Mouse (Mus musculus) adrenal gland, adult 8-10 months (tissue): ENCODE measurements around the gene Ankrd23. TPM values are rescaled to one million over a fixed set of nuclear protein-coding genes. Genes with fewer than 3 reads are reported as not detected.

Source experiments
- DNase-seq: peaks from one replicate; pipeline ENCODE4 v3.0.0; 2022
- total RNA-seq, 4 experiments: library from RNA; stranded (reverse); gene quantifications; 2 replicates each; pipeline ENCODE4 v1.2.4; 2022

Gene Ankrd23
- total RNA-seq, 4 experiments from 2014 or later, result 6.8 to 18.1 (median 11.3) TPM

DNA sequence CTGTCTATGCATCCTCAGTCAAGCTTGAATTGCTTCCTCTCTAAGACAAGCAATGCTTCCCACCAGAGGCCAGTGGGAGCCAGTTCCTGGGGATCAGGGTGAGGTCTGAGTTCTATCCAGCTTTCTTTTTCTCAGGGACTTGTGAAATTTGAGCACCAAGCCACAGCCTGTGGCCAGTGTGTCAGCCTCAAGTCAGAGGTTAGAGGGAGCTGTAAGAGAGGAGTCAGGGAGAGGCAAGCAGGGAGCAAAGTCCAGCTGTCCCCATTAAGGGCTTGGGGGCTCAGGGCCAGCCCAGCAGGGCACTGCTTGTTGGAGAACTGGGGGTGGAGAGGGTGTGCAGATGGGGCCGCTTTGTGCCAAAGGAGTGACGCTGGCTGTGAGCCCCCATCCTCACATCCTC lies 26.5 kb upstream of the Ankrd23 start:
- no peak for DNase-seq

DNA sequence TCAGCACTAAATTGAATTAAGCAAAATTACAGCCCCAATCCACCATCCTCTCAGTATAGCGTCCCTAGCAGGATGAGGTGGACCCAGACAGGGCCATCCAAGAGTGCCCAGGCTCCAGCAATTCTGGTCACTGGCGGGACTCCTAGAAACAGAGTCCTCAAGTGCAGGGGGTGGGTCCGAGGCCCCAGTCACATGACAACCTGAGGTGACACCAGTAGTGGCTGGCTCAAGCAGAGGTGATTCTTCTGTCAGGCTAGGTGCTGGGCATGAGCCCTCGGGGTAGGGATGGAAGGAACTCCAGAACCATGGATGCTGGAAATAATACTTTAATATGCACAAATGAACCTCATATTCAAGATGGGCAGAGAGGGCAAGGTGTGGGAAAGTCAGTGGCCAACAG lies 25.7 kb upstream of the Ankrd23 start:
- no peak for DNase-seq

DNA sequence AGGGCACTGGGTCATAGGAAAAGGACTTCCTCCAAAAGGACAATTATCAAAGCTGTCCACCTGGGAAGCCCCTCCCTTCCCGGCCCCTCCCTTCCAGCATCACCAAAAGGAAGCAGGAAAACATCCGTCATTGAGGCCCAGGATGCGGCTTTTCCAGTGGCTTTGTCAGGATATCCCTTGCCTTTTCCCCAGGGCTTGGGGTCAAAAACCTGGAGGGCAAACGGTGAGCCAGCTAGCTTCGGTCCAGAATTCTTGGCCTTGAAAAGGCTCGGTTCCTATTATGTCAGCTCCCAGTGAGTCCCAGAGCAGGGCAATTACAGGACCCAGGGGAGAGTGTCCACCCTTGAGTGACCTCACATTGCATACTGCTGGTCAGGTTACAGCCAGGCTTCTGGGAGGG lies 24.2 kb upstream of the Ankrd23 start:
- DNase-seq, result peak; percentile 67

DNA sequence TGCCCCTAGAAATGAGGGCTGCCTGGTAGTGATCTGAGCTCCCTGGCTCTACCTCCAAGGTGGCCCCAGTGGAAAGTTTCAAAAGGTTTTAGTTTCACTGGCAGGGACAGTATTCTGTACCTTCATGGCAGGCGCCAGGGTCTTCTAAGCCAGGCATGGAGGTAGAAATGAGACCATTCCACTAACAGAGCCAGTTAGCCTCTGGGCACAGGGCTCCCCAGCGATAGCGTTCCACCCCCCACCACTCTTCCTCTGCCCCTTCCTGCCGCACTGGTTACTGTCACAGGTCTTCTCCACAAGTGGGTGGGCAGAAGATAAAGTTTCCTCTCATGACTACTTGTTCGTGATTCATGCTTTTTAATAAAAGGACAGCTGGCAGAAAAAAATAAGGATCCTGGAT lies 23.2 kb upstream of the Ankrd23 start:
- DNase-seq, result no peak

DNA sequence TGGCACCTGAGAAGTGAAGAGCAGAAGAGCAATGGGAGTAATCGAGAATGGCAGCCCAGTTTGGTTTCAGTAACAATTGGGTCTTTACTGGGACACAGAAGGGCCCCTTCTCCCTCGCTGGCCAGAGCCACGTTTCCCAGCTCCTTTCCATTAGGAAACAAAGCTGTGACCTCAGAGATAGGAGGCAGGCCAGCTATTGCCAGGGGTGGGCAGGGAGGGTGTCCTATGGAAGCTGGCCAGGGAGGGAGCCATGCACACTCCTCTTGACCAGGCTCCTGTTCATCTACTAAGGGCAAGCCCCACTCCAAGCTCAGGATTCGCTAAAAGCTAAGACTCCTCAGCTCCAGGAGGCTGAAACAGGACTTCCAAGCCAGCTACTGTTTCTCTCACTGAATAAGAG lies 22.6 kb upstream of the Ankrd23 start:
- DNase-seq, result no peak

DNA sequence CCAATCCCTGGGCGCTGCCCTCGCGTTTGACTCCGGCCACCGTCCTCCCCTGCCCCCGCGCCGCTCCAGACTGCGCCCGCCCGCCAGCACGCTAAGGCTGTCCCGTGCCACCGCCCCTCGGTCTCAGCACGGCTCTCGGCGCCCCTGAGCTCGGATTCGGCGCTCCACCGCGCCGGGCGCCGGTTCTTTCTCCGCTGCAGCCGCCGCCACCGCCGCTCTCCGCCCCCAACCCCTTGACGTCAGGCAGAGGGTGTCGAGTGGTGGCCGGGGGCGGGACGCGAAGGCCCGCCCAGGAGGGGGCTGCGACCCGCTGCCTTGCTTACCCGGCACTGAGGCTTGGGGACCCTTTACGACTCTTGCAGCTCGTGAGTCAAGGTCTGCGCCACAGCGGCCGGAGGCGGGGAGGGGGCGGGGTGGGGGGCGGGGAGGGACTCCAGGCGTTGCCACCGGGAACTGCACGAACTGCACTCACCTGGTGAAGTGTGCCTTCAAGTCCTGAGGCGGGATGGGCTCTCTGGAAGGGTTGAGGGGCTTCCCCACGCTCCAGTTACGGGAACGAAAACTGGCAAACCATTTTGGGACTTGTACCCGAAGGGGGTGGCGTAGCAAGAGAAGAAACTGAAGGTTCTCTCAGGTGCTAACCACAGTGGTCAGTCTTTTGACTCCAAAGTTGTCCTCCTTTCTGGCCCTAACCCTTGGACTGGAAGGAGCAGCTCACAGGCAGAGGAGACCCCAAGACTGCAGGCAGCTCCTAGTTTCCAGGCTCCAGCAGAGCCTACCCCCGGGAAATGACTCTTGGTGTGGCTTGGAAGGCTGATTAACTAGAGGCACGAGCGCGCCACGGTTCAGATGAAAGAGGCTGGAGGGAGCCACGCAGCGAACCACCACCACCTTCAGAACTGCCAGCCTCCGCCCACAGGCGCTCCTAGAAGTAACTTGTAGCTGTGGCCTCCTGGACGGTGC lies 21.6 kb upstream of the Ankrd23 start, which contains the start of gene Sema4c:
Gene Sema4c, minus strand, starts transcription at position 319 of the 963 bp plus-strand sequence.
- DNase-seq, result peak; percentile 57

DNA sequence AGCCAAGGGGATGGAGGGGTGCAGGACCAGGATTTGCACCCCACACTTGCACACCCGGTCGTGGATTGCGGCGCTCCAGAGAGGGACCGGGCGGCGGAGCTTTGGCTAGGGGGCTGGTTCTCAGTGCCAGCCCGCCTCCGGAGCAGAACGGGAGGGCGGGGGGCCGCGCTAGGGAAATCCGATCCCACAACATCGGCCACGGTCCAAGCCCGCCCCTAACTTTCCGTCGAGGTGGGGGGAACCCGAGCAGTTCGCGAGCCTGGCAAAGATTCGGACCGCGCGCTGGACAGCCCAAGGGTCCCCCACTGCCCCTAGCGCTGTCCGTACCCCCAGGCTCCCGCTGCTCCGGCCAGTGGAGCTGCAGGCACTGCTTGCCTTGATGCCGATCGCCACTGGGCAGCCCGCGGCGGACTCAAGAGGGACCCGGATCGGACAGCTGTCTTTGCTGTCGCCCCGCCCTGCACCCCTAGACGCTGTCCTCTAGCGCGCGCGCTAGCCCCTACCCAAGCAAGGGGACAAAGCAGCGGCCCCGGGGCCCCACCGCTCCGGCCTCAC lies 20.9 kb upstream of the Ankrd23 start:
- DNase-seq, result peak; percentile 76

DNA sequence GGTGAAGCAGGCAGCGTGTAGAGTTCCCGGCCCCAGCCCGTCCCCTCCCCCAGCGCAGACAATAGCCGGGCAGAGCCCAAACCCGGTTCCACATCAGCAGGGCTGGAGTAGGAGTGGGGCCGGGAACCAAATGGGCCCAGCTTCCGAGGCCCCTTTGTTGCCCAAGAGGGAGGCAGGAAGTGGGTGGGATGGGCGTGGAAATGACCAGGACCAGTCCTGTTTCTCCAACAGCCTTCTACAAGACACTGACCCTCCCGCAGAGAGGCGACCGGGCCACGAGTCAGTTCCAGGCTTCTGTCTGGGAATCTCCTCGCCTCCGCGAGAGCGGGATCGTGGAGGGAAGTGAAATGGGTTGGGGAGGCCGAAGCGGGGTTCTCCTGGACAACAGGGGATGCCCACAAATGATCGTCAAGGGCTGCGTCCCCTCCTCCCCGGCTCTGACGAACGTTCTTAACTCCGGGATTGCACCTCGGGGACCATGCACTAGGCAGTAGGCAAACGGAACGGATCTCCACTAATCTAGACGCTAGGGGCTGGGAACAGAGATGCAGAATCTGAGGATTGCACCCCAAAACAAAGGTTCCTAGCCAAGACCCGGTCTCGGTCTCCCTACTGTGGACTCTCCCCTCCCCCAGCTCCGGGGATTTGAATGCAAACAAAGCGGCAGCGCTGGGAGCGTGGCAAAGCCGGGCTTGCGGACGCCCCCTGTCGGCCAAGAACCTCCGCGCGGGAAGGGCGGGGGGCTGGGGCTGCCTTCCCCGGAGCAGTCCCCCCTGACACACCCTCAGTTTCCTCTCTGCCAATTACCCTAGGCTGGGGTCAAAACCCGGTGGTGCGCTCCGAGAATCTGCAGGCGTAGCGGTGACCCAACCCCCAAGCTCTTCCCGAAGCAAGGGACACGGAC lies 20.1 kb upstream of the Ankrd23 start:
- peak; percentile 86 for DNase-seq

DNA sequence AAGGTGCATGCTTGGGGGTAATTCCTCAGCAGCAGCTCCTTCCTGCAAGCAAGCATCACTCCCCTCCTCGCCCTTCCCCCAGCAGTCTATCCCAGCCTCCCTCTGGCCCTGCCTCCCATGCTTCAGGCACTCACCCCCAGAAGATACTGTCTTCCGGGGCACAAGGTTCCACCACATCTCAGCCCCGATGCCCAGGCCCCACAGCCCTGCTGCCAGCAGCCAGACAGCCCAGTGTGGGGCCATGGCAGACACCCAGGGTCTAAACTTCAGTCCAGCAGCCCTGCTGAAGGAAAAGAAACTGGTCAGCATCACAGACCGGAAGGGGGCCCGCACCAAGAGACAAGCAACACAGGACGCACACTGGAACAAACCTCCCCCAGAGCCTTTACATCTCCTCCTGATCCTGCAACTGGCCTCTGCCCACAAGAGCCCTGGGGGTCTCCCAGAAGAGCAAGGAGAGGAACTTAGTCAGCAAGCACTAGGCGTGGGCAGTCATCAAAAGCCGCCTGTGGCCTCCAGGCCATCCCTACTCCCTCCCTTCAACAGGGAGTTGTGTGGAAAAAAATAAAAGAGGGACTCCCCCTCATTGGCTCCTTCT lies 19.2 kb upstream of the Ankrd23 start:
- no peak for DNase-seq

DNA sequence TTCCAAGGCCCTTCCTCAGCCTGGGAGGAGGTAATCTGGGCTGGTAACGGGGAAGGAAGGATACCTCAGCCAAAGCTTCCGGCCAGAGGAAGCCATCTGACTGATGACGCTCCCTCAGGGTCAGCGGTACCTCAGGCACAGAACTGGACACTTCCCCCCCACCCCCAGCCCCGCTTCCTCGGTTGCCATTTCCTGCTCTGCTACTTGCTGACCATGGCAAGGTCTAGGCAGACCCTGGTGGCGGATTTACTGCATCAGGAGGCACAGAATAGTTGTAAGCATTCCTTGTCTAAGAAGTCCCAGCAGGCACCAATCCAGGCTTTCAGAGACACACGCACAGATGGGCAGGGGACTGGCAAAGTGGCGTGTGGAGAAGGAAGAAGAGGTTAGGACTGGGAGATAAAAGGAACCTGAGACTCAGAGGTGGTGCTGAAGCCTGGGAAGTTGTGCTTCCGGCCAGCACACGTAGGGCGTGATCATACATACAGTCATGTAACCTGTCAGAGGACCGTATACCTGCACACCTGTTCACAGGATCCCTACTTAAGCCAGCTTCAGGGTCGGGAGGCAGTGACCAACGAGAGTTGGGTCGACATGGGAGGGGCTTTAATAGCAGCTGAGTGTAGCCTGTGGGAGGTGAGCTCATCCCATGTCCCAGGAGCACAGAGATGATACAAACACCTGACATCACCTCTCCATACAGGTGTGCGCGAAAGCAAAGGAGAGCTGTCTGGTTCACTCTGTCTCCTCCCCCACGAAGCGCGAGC lies 18.1 kb upstream of the Ankrd23 start:
- DNase-seq, result no peak

DNA sequence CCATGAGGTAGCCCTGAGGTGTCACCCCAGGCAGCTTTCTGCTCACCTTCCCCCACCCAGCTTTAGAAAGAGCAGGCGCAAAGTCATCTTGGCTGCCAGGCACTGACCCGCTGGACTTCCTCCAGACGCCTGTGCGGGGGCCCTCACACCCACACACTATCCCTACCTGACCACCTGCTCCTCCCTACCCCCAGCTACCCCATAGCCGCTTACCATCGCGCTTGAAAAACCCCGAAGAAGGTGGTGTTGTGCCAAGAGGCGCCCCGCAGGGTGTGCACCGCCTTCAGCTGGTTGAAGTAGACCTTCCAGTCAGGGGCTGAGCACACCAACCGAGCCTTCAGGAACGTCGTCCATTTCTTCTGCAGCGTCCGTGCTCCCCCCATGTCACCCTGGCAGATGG lies 15.8 kb upstream of the Ankrd23 start:
- no peak for DNase-seq

DNA sequence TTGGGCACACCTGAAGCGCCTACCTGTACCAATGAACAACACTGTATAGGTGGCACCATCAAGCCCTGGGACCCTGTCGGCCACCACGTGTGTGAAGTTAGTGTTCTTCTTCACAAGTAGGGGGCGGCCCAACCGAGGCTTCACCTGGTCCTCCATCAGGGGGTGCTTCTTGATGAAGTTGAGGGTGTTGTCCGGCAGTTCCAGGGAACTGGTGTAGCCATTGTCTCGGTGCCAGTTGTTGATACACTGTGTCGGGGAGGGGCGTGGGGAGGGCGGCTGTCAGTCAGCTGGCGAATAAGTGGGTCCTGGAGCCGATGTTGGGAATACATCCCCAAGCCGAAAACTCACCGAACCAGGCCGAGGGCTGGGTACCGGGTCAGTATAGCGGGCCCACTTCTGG lies 15.2 kb upstream of the Ankrd23 start:
- DNase-seq, result no peak

DNA sequence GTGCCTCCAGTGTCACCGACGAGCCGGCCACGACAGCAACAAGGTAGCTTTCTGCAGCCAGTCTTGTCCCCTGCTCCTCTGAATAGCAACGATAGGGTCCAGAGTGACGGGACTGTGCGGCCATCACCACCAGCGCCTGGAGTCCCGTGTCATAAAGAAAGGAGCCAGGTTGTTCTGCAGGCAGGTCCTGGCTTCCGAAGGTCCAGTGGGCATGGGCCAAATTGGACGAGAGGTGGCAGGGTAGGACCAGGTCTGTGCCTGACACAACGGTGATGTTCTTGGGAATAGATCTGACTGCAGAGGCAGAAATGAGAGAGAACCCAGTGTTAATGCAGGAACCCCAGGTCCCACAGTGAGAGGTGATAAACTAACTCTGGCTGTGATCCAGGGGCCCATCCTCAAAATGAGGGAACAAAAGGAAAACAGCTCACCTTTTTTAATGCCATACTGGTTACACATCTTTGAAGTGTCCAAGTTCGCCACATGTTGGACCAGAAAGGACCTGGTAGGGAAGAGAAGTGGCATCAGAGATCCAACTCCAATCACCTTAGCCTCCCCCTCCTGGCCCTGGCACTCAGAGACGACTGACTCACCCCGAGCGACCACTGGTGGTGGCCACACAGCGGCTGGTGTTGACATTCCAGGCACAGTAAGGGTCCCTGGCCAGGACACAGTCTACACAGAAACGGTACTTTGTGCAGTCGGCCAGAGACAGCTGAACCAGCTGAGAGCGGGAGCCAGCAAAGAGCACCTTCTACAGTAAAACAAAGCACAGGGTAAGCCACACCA lies 13.6 kb upstream of the Ankrd23 start:
- DNase-seq, result no peak

DNA sequence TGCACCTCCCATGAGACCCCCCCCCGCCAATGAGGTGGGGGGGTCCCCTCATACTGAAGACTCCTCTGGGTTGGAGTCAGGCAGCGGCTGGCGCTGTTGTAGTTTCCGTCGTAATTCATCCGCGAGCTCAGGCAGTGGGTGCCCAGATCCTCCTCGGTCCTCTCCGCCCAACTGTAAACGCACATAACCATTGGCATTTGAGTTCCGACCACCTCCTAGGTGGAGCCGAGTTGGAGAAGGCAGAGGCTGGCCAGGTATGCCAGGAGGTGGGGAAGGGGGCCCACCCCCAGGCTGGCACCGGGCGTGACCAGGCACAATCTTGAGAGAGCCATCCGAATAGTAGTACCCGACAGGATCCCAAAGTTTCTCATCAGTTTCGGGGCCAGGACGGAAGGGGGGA lies 12.8 kb upstream of the Ankrd23 start:
- DNase-seq, result no peak

DNA sequence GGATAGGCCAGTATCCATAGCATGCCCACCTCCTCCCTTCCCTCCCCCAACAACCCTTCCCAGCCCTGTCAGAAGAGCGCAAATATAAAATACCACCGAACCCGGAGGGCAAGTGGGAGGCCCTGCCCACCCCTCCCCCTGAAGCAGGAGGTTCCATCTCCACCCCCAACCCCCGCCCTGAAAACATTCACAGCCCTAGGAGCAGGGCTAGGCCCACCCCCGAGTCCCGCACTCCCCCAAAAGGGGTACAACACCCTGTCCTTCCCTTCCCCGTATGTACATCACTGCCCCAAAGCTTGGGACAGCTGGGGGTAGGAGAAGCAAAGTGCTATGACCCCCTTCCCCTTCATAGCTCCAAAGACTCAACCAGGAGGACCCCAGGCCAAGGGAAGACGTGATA lies 12.1 kb upstream of the Ankrd23 start:
- DNase-seq, result no peak

DNA sequence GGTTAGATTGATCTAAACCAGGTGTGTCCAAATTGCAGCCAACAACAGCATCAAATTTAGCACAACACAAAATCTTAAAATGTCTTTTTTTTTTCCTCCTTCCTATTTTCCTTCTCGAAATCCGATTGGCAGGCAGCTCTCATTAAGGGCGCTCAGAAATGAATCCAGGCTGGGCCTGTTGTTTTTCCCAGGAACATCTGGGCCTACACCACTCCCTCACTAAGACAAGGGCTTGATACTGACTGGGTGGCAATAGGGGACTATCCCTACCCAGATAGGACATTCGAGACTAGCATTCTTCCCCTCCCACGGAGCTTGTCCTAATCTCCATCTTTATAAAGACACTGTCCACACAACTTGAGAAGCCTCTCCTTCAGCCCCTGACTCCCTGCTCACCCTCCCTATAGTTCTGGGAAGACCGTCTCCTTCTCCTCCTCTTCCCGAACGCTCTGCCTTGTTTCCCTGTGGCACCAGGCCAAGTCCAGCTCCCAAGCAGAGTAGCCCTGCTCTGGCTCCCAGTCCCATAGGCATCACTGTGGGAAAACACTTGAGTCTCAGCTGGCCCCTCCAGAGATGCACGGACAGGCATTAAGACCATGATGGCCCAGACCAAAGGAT lies 11.4 kb upstream of the Ankrd23 start:
- DNase-seq, result no peak

DNA sequence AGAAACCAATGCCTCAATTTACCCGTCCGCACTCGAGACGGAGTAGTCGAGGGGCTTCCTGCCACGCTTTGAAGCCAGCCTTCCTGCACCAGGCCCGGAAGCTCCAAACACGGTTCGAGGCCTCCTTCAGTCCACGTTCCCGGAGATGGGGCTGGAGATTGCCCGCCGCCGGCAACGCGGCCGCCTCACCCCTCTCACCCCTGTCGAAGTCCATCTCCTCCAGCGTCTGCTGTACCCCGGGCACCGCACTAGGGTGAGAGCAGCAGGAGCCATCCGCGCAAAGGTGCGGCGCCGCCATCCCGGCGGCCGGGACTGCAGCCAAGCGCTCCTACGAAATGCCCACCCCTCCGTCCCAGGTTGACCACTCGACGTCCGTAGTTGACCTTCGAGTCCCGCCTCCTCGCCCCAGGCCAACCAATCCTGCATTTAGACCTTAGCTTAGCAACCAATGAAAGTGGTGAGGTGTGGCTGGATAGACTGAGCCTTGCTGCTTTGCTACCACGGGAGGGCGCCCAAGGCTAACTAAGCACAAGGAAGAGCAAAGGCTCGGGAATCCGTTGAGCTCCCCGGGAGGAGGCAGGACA lies 10.3 kb upstream of the Ankrd23 start, which contains the start of gene Ankrd39:
Gene Ankrd39, minus strand, starts transcription at position 558 of the 584 bp plus-strand sequence.
- peak; percentile 98 for DNase-seq

DNA sequence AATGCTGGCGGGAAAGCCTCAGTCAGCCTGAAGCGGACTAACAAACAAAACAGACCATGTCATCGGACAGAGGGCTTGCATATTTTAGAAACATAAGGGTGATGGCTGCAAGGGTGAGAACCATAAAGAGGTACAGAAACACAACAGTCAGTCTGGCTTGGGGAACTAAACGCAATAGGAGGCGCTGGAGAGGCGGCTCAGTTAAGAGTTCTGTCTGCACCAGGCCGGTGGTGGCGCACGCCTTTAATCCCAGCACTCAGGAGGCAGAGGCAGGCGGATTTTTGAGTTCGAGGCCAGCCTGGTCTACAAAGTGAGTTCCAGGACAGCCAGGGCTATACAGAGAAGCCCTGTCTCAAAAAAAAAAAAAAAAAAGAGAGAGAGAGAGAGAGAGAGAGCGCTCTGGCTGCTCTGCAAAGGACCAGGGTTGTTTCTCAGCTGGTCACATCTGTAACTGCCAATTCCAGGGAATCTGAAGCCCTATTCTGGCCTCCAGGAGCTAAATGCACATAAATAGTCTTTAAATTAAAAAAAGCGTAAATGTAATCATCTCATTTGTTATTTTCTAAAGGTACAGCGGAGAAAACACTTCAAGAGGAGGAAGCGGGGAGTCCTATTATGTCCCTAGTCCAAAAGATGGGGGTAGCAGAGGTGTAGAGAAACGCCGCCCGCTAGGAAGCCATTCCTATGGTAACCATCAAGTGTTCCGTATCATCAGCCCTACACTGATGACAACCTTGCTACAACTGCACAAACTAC lies 9.3 kb upstream of the Ankrd23 start:
- DNase-seq, result no peak

DNA sequence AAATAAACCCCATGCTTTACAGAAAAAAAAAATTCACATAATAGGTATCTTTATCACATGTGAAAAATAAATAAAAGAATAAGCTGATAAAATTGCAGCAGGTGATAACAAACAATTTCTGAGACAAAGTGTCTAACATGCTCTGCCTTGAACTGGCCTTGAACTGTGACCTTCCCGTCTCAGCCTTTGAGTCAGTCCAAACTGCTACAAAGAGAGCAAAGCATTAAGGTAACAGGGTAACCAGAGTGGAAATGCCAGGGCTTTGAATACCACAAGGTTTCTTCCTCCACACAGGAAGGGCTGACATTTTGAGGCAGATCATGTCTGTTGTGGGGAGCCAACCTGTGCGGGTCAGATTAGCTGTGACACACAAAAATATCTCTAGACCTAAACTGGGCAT lies 8.7 kb upstream of the Ankrd23 start:
- DNase-seq, result no peak
